Mouse (Mus musculus) liver, embryonic 18 days (tissue): ENCODE measurements around the gene Upp1. TPM values are rescaled to one million over a fixed set of nuclear protein-coding genes. Genes with fewer than 3 reads are reported as not detected.

Experiments
- polyA plus RNA-seq: library from polyadenylated mRNA; depleted of rRNA; stranded (reverse); fragments of >200 nt; gene quantifications from 2 replicates; pipeline ENCODE4 v1.2.3, GENCODE M21; 2012; rRNA removed

The Upp1 gene
- polyA plus RNA-seq = 3.5 TPM in 2 replicates

GRCm38 (mm10) chr11:9118050-9118420 is at the start of gene Upp1:
Gene Upp1 (plus strand): TSS chr11:9118103.

Other genes starting within 250 kb of the Upp1 start
- 0.04 and 0.05 TPM in 2 replicates for gene Pkd1l1, start 144.8 kb upstream of the Upp1 start, polyA plus RNA-seq
- gene Hus1, start 106.9 kb upstream of the Upp1 start, polyA plus RNA-seq = 4.5 and 4.7 TPM in 2 replicates
- 0.15 and 0.19 TPM in 2 replicates for gene Gm11992, start 69.5 kb upstream of the Upp1 start, polyA plus RNA-seq
- 0.02 and 0.03 TPM in 2 replicates for gene Sun3, start 69.1 kb upstream of the Upp1 start, polyA plus RNA-seq
- 0.58 and 0.86 TPM in 2 replicates for gene Abca13, start 73.8 kb downstream of the Upp1 start, polyA plus RNA-seq